Mouse (Mus musculus) cerebellum, adult 2 months (tissue): ENCODE measurements around the gene Tbx19. TPM values are rescaled to one million over a fixed set of nuclear protein-coding genes. Genes with fewer than 3 reads are reported as not detected.

Experiments used
- DNase-seq, 2 experiments: peaks; one replicate each; pipeline ENCODE4 v3.0.0; 2021
- H3K27ac ChIP-seq: fragments of 200-500 bp; 2 replicates; pipeline ENCODE4 v1.5.1; 2012; ENCODE audit warnings: low read length, control low read depth, inconsistent platforms; ENCODE audit not compliant: insufficient read depth
- H3K27me3 ChIP-seq: fragments of 200-500 bp; 2 replicates; pipeline ENCODE4 v1.6.1; 2012; ENCODE audit warnings: inconsistent platforms, mild to moderate bottlenecking, low read length, moderate library complexity; ENCODE audit not compliant: control insufficient read depth, insufficient read depth
- H3K4me1 ChIP-seq: fragments of 200-500 bp; 2 replicates; pipeline ENCODE4 v1.6.1; 2011; ENCODE audit warnings: low read length; ENCODE audit not compliant: control insufficient read depth, insufficient read depth
- H3K4me3 ChIP-seq: fragments of 200-500 bp; replicated peaks from 2 replicates; pipeline ENCODE3; 2011; ENCODE audit warnings: mild to moderate bottlenecking, low read depth, low read length, control low read depth; ENCODE audit not compliant: insufficient read depth
- CTCF ChIP-seq: fragments of 200-500 bp; IDR thresholded peaks from 2 replicates; pipeline ENCODE4 v1.5.1; 2011; ENCODE audit warnings: low read depth, mild to moderate bottlenecking, control low read depth, low read length, moderate library complexity, borderline replicate concordance; ENCODE audit not compliant: insufficient read depth
- POLR2A ChIP-seq: fragments of 200-500 bp; IDR thresholded peaks from 2 replicates; pipeline ENCODE4 v1.6.1; 2011; ENCODE audit warnings: low read length, control low read depth, borderline replicate concordance; ENCODE audit not compliant: insufficient read depth
- WGBS: fragments of 180-500 bp; shearing (Covaris S2); methylation state at CpG from one replicate; pipeline ENCODE4 v1.1.7; 2018; 5-methylcytosine and 5-hydroxymethylcytosine counted together
- polyA plus RNA-seq: library from polyadenylated mRNA; depleted of rRNA; stranded (reverse); fragments of >200 nt; gene quantifications from 2 replicates; pipeline ENCODE4 v1.2.3, GENCODE M21; 2012

Gene Tbx19
- polyA plus RNA-seq, 1 experiment = not detected

GRCm38 (mm10) chr1:165178075-165178474 lies 17.5 kb upstream of the Tbx19 start:
- TF ChIP-seq POLR2A (no peak), CTCF (no peak)
- WGBS = 16% methylated on average over 6 of the region's 6 CpGs
- no peaks in the 10 kb centered on the region for H3K27me3 ChIP-seq
- no peak overlapping the region for H3K27ac ChIP-seq
- peaks cover 5% of the 10 kb centered on the region; the same call in 1 of the 2 replicates for H3K4me1 ChIP-seq
- H3K4me3 ChIP-seq = no peak overlapping the region
- DNase-seq = no peak

GRCm38 (mm10) chr1:165174059-165174616 lies 13.6 kb upstream of the Tbx19 start:
- peaks cover 5% of the 10 kb centered on the region; the same call in 1 of the 2 replicates for H3K4me1 ChIP-seq
- DNase-seq = no peak
- H3K27me3 ChIP-seq = no peaks in the 10 kb centered on the region
- H3K4me3 ChIP-seq = no peak overlapping the region
- TF ChIP-seq CTCF = no peak
- TF ChIP-seq POLR2A = no peak
- H3K27ac ChIP-seq = no peak overlapping the region
- WGBS = 63% methylated on average over 9 of the region's 9 CpGs

GRCm38 (mm10) chr1:165171277-165171676 lies 10.7 kb upstream of the Tbx19 start:
- WGBS = 77% methylated on average over 8 of the region's 8 CpGs
- TF ChIP-seq CTCF = no peak
- TF ChIP-seq POLR2A = no peak
- no peak overlapping the region for H3K27ac ChIP-seq
- H3K27me3 ChIP-seq = no peaks in the 10 kb centered on the region
- no peak for DNase-seq
- no peaks in the 10 kb centered on the region for H3K4me1 ChIP-seq
- H3K4me3 ChIP-seq = no peak overlapping the region

- DNase-seq = no peak
- no peak for TF ChIP-seq POLR2A
- WGBS = 77% methylated on average over 5 of the region's 5 CpGs
- Histone ChIP-seq H3K4me1 (no peaks in the 10 kb centered on the region), H3K27me3 (no peaks in the 10 kb centered on the region), H3K27ac (no peak overlapping the region), H3K4me3 (no peak overlapping the region)
Measured at GRCm38 (mm10) chr1:165170157-165170556, 9.6 kb upstream of the Tbx19 start.

- 71% methylated on average over 3 of the region's 3 CpGs for WGBS
- no peak for TF ChIP-seq POLR2A
- no peak for TF ChIP-seq CTCF
- H3K4me1 ChIP-seq = no peaks in the 10 kb centered on the region
- no peak overlapping the region for H3K4me3 ChIP-seq
- no peak for DNase-seq
- no peaks in the 10 kb centered on the region for H3K27me3 ChIP-seq
- no peak overlapping the region for H3K27ac ChIP-seq
Measured at GRCm38 (mm10) chr1:165169462-165169861, 8.9 kb upstream of the Tbx19 start.

GRCm38 (mm10) chr1:165164920-165165319 lies 4.3 kb upstream of the Tbx19 start:
- Histone ChIP-seq H3K27ac (no peak overlapping the region), H3K4me3 (no peak overlapping the region), H3K27me3 (no peaks in the 10 kb centered on the region), H3K4me1 (no peaks in the 10 kb centered on the region)
- DNase-seq = no peak
- no peak for TF ChIP-seq CTCF
- TF ChIP-seq POLR2A = no peak
- 88% methylated on average over 6 of the region's 6 CpGs for WGBS

- Histone ChIP-seq H3K4me3 (no peak overlapping the region), H3K27me3 (no peaks in the 10 kb centered on the region), H3K27ac (no peak overlapping the region), H3K4me1 (no peaks in the 10 kb centered on the region)
- no peak for TF ChIP-seq CTCF
- TF ChIP-seq POLR2A = no peak
- 59% methylated on average over 10 of the region's 10 CpGs for WGBS
- no peak for DNase-seq
Measured at GRCm38 (mm10) chr1:165158841-165159240, 1.7 kb downstream of the Tbx19 start.

- no peak for DNase-seq
- Histone ChIP-seq H3K27me3 (no peaks in the 10 kb centered on the region), H3K4me1 (no peaks in the 10 kb centered on the region), H3K4me3 (no peak overlapping the region), H3K27ac (no peak overlapping the region)
- TF ChIP-seq CTCF (no peak), POLR2A (no peak)
- WGBS = 83% methylated on average over 4 of the region's 4 CpGs
Measured at GRCm38 (mm10) chr1:165154162-165154561, 6.4 kb downstream of the Tbx19 start.
